Mouse (Mus musculus) left cerebral cortex, adult 11 months (tissue): ENCODE data around the gene Zfp808.
A peak's percentile ranks its signal among the peaks of the same experiment; 100 is the strongest.
"Not testable (repeated sequence)": the region's sequence is repeated elsewhere in the genome, so short reads cannot be mapped to it uniquely, and the experiment has no call there.

ENCODE experiments used
- DNase-seq: peaks from one replicate; pipeline ENCODE4 v3.0.0; 2022; ENCODE audit warnings: low spot score

The Zfp808 gene

GRCm38 (mm10) chr13:62129432-62130171 is at the start of gene Zfp808:
Zfp808 (plus strand) TSS chr13:62129886.
- peak; percentile 21 for DNase-seq

- not testable (repeated sequence) for DNase-seq
These were observed 30.9 kb upstream of the Zfp808 start for GRCm38 (mm10) chr13:62098786-62099185.

- not testable (repeated sequence) for DNase-seq
These were observed 30.2 kb upstream of the Zfp808 start for GRCm38 (mm10) chr13:62099454-62099853.

- not testable (repeated sequence) for DNase-seq
These were observed 27.3 kb upstream of the Zfp808 start for GRCm38 (mm10) chr13:62102368-62102767.

GRCm38 (mm10) chr13:62115861-62116260 is 13.8 kb upstream of the Zfp808 start:
- DNase-seq: not testable (repeated sequence)

- DNase-seq: not testable (repeated sequence)
These were observed 8.1 kb upstream of the Zfp808 start for GRCm38 (mm10) chr13:62121578-62121977.

- DNase-seq: not testable (repeated sequence)
These were observed 52.4 kb downstream of the Zfp808 start for GRCm38 (mm10) chr13:62181835-62182755.

- DNase-seq: no peak
These were observed 115.6 kb downstream of the Zfp808 start for GRCm38 (mm10) chr13:62245264-62245663.

- DNase-seq: not testable (repeated sequence)
These were observed 125.5 kb downstream of the Zfp808 start for GRCm38 (mm10) chr13:62255226-62255625.

GRCm38 (mm10) chr13:62263392-62263791 is 133.7 kb downstream of the Zfp808 start:
- DNase-seq: no peak
